18 mouse cellular contexts compared by ENCODE assay signal in genomic region chr6:108527560-108527959, GRCm38 (mm10).
A peak's percentile ranks its signal among the peaks of the same experiment; 100 is the strongest.
DNase-seq lines count a peak whose midpoint lies in the region; ATAC-seq lines count a peak whose summit lies in the region.
"Had no signal": no experiment of that assay in that cellular context is flagged by ENCODE, and none has a peak within 500 bp of the region (broad histone marks: within the 10 kb centered on the region; RNA-seq: fewer than 3 reads in every experiment).

No protein-coding gene starts in this region.

- DNase-seq in heart, postnatal 4 days: no peak
- DNase-seq in liver, embryonic 13.5 days: no peak
- no peak for DNase-seq in liver
- no peak for DNase-seq in limb, embryonic 10.5 days (ENCODE audit: low spot score)
- DNase-seq: B cell, adult 2 months; cerebellum, adult 2 months; heart, postnatal 10 days; right cerebral cortex, postnatal 25 days; thymus, adult 2 months had no signal

- H3K4me2 ChIP-seq in heart, embryonic 14.5 days (ENCODE audit: low read length): no peak overlapping the region
- H3K4me2 ChIP-seq in liver, embryonic 13.5 days: no peak overlapping the region
- H3K4me2 ChIP-seq in liver, embryonic 16.5 days (ENCODE audit: low read depth, low read length): no peak overlapping the region
- no peak overlapping the region for H3K4me2 ChIP-seq in hindbrain, embryonic 12.5 days (replicated peaks)
- H3K4me2 ChIP-seq: hindbrain, embryonic 14.5 days; limb, embryonic 15.5 days; stomach, embryonic 15.5 days had no signal

- peaks cover 40% of the 10 kb centered on the region for H3K36me3 ChIP-seq in heart, embryonic 14.5 days (ENCODE audit: control insufficient read depth, insufficient read depth, low read length)
- H3K36me3 ChIP-seq in liver, embryonic 13.5 days: 0 out of 2 replicates have a peak, but pooled peaks cover 5% of the 10 kb centered on the region
- no peaks in the 10 kb centered on the region for H3K36me3 ChIP-seq in liver, embryonic 16.5 days (ENCODE audit: control insufficient read depth, insufficient read depth)
- H3K36me3 ChIP-seq in hindbrain, embryonic 12.5 days: no peaks in the 10 kb centered on the region
- H3K36me3 ChIP-seq in limb, embryonic 10.5 days: peaks cover 13% of the 10 kb centered on the region
- H3K36me3 ChIP-seq: stomach, embryonic 15.5 days had no signal

- no peaks in the 10 kb centered on the region for H3K9me3 ChIP-seq in heart, embryonic 14.5 days (ENCODE audit: control insufficient read depth, low read length)
- H3K9me3 ChIP-seq in liver, embryonic 13.5 days (replicated peaks): no peaks in the 10 kb centered on the region
- H3K9me3 ChIP-seq in liver, embryonic 16.5 days (replicated peaks; ENCODE audit: control insufficient read depth, low read length): no peaks in the 10 kb centered on the region
- H3K9me3 ChIP-seq in hindbrain, embryonic 12.5 days (replicated peaks): no peaks in the 10 kb centered on the region
- no peaks in the 10 kb centered on the region for H3K9me3 ChIP-seq in limb, embryonic 10.5 days (replicated peaks)
- H3K9me3 ChIP-seq: forebrain, embryonic 10.5 days; limb, embryonic 15.5 days; megakaryocyte, embryonic 14.5 days; stomach, embryonic 15.5 days had no signal

- H3K9ac ChIP-seq in heart, embryonic 14.5 days (ENCODE audit: low read length): 0 out of 2 replicates have a peak overlapping the region, but pooled peaks have one; percentile 21
- H3K9ac ChIP-seq in liver, embryonic 13.5 days: peak overlapping the region; percentile 67; the same call in 1 of the 2 replicates
- peak overlapping the region; percentile 38; the same call in 1 of the 2 replicates for H3K9ac ChIP-seq in liver, embryonic 16.5 days (ENCODE audit: low read depth, low read length)
- no peak overlapping the region for H3K9ac ChIP-seq in hindbrain, embryonic 12.5 days
- H3K9ac ChIP-seq: hindbrain, embryonic 14.5 days; limb, embryonic 15.5 days; stomach, embryonic 15.5 days had no signal

- no peaks in the 10 kb centered on the region for H3K27me3 ChIP-seq in heart, embryonic 14.5 days (ENCODE audit: control insufficient read depth, insufficient read depth, low read length)
- no peaks in the 10 kb centered on the region for H3K27me3 ChIP-seq in liver, embryonic 13.5 days
- no peaks in the 10 kb centered on the region for H3K27me3 ChIP-seq in liver, embryonic 16.5 days (ENCODE audit: control insufficient read depth, insufficient read depth, low read depth, low read length)
- H3K27me3 ChIP-seq in hindbrain, embryonic 12.5 days: no peaks in the 10 kb centered on the region
- no peaks in the 10 kb centered on the region for H3K27me3 ChIP-seq in limb, embryonic 10.5 days (ENCODE audit: low read depth, poor library complexity, severe bottlenecking)
- H3K27me3 ChIP-seq: limb, embryonic 15.5 days; megakaryocyte, embryonic 14.5 days; stomach, embryonic 15.5 days had no signal

- ATAC-seq in heart, embryonic 14.5 days (ENCODE audit: insufficient number of reproducible peaks, insufficient read depth, low FRiP score, low read depth): no peak
- ATAC-seq in liver, embryonic 13.5 days (ENCODE audit: low read depth): no peak
- no peak for ATAC-seq in liver, embryonic 16.5 days (ENCODE audit: low read depth)
- ATAC-seq in hindbrain, embryonic 12.5 days (ENCODE audit: low FRiP score): no peak
- ATAC-seq: midbrain, embryonic 16.5 days had no signal

- WGBS in heart, embryonic 14.5 days: 62% methylated on average over 3 of the region's 3 CpGs
- WGBS in liver, embryonic 13.5 days (ENCODE audit: insufficient replicate concordance): 77% methylated on average over 3 of the region's 3 CpGs
- 77% methylated on average over 3 of the region's 3 CpGs for WGBS in liver, embryonic 16.5 days (ENCODE audit: insufficient replicate concordance)
- 88% methylated on average over 3 of the region's 3 CpGs for WGBS in hindbrain, embryonic 12.5 days
- WGBS in limb, embryonic 10.5 days: 93% methylated on average over 3 of the region's 3 CpGs

- H3K4me1 ChIP-seq in heart, embryonic 14.5 days (ENCODE audit: control insufficient read depth in 2 of 2, insufficient read depth in 2 of 2, low read length in 2 of 2): peaks cover 18 to 28% of the 10 kb centered on the region in 2 experiments
- H3K4me1 ChIP-seq in liver, embryonic 13.5 days (replicated peaks): peaks cover 70% of the 10 kb centered on the region
- peaks cover 59% of the 10 kb centered on the region for H3K4me1 ChIP-seq in liver, embryonic 16.5 days (ENCODE audit: control insufficient read depth, low read depth, low read length)
- peaks cover 14% of the 10 kb centered on the region for H3K4me1 ChIP-seq in hindbrain, embryonic 12.5 days
- peaks cover 13% of the 10 kb centered on the region for H3K4me1 ChIP-seq in limb, embryonic 10.5 days

- H3K27ac ChIP-seq in heart, embryonic 14.5 days (replicated peaks in 1 of 2; ENCODE audit: control insufficient read depth in 1 of 2, insufficient read depth in 1 of 2, low read depth in 2 of 2, low read length in 2 of 2): peak overlapping the region; percentile 8 to 31; a peak in 2 of 4 replicates
- H3K27ac ChIP-seq in liver, embryonic 13.5 days: peak overlapping the region; percentile 93
- H3K27ac ChIP-seq in liver, embryonic 16.5 days (ENCODE audit: low read length): peak overlapping the region; percentile 62
- H3K27ac ChIP-seq in hindbrain, embryonic 12.5 days: no peak overlapping the region
- H3K27ac ChIP-seq in limb, embryonic 10.5 days: no peak overlapping the region
- H3K27ac ChIP-seq: forebrain, embryonic 10.5 days; hindbrain, embryonic 14.5 days; limb, embryonic 15.5 days; stomach, embryonic 15.5 days had no signal

- no peak overlapping the region for H3K4me3 ChIP-seq in heart, embryonic 14.5 days (ENCODE audit: control insufficient read depth in 1 of 2, insufficient read depth in 1 of 2, low read depth in 1 of 2, low read length in 2 of 2)
- H3K4me3 ChIP-seq in liver, embryonic 13.5 days (replicated peaks): no peak overlapping the region
- H3K4me3 ChIP-seq in liver, embryonic 16.5 days (ENCODE audit: low read depth, low read length): no peak overlapping the region
- no peak overlapping the region for H3K4me3 ChIP-seq in hindbrain, embryonic 12.5 days
- H3K4me3 ChIP-seq in limb, embryonic 10.5 days: no peak overlapping the region
- H3K4me3 ChIP-seq: forebrain, embryonic 10.5 days; limb, embryonic 15.5 days; megakaryocyte, embryonic 14.5 days; stomach, embryonic 15.5 days had no signal

Comparison
In these comparisons a context has a peak if more than half of its experiments do, and no peak if none do; other contexts are left out.
1. H3K27ac ChIP-seq: peak in heart, embryonic 14.5 days (2 of 2), liver, embryonic 13.5 days (single experiment) and liver, embryonic 16.5 days (single experiment); none in hindbrain, embryonic 12.5 days (single experiment) and limb, embryonic 10.5 days (single experiment).